Mouse (Mus musculus) hindbrain, postnatal 0 days (tissue): ENCODE data around the gene Gm14190. TPM values are rescaled to one million over a fixed set of nuclear protein-coding genes. Genes with fewer than 3 reads are reported as not detected.
"Not testable (repeated sequence)": the region's sequence is repeated elsewhere in the genome, so short reads cannot be mapped to it uniquely, and the experiment has no call there.

Experiments used
- ATAC-seq: fragments of 200-750 bp; cut with Nextera tagmentation; 2 replicates; pipeline ENCODE4 v1.8.0; 2017; ENCODE audit warnings: mild to moderate bottlenecking, moderate TSS enrichment, moderate library complexity
- DNase-seq: peaks from one replicate; pipeline ENCODE4 v3.0.0-alpha.2; 2015; ENCODE audit warnings: low spot score
- H3K27ac ChIP-seq: fragments of 300-500 bp; sonication (generic); 2 replicates; pipeline ENCODE4 v1.5.1; 2014; ENCODE audit warnings: mild to moderate bottlenecking
- H3K27me3 ChIP-seq: fragments of 300-500 bp; sonication (generic); 2 replicates; pipeline ENCODE4 v1.6.1; 2014; ENCODE audit warnings: low read length, mixed read lengths; ENCODE audit not compliant: insufficient read depth
- H3K36me3 ChIP-seq: fragments of 300-500 bp; sonication (generic); 2 replicates; pipeline ENCODE4 v1.6.1; 2014; ENCODE audit warnings: low read length, mixed read lengths; ENCODE audit not compliant: insufficient read depth
- H3K4me1 ChIP-seq: fragments of 300-500 bp; sonication (generic); 2 replicates; pipeline ENCODE4 v1.6.1; 2014; ENCODE audit warnings: antibody characterized with exemption, low read length, mixed read lengths; ENCODE audit not compliant: insufficient read depth
- H3K4me2 ChIP-seq: fragments of 300-500 bp; sonication (generic); 2 replicates; pipeline ENCODE4 v1.6.1; 2014; ENCODE audit warnings: low read depth, mild to moderate bottlenecking, low read length, moderate library complexity, mixed read lengths
- H3K4me3 ChIP-seq: fragments of 300-500 bp; sonication (generic); 2 replicates; pipeline ENCODE4 v1.5.1; 2014; ENCODE audit warnings: low read length
- H3K9ac ChIP-seq: fragments of 300-500 bp; sonication (generic); replicated peaks from 2 replicates; pipeline ENCODE4 v1.6.1; 2014; ENCODE audit warnings: mild to moderate bottlenecking, low read length, moderate library complexity, mixed read lengths
- H3K9me3 ChIP-seq: fragments of 300-500 bp; sonication (generic); 2 replicates; pipeline ENCODE4 v1.6.1; 2016; ENCODE audit warnings: low read length, mixed read lengths
- CTCF ChIP-seq: IDR thresholded peaks from 2 replicates; pipeline ENCODE4 v1.5.1; 2016; ENCODE audit warnings: antibody characterized with exemption, control low read depth, low read depth
- WGBS: fragments of 180-500 bp; shearing (Covaris S2); extraction: QIAGEN DNeasy Blood & Tissue Kit; methylation state at CpG from one replicate; pipeline ENCODE4 v1.1.7; 2014; 5-methylcytosine and 5-hydroxymethylcytosine counted together
- polyA plus RNA-seq: library from polyadenylated mRNA; unstranded; fragments of >200 nt; fragmentation: Nextera tagmentation; extraction: Ambion mirVana; gene quantifications from 2 replicates; pipeline ENCODE4 v1.2.1, GENCODE M21; 2015
- total RNA-seq: library from RNA; depleted of rRNA; stranded (reverse); fragments of >200 nt; gene quantifications from 2 replicates; pipeline ENCODE4 v1.2.3, GENCODE M21; 2014; rRNA removed

The Gm14190 gene
- not detected in 2 replicates for total RNA-seq
- polyA plus RNA-seq, result not detected in 2 replicates

DNA sequence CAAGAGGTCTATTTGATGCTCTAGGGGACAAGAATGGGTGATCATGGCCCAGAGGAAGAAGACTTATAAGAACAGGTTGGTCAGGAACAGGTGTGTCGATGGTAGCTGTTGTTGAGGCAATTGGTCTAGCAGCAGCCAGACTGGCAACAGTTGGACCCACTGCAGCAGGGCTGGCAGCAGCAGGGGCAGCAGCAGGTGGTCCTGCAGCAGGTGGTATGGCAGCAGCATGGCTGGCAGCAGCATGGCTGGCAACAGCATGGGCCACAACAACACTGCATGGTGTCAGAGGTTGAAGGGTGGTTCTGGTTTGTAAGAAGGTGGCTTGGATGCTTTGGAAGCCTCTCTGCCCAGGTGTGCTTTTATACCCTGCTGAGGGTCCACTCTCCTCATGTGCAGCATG, at the start of gene Gm14190:
TSS of gene Gm14190 (minus strand) at position 278 of the 400 bp plus-strand sequence.
- Histone ChIP-seq H3K36me3 (no peaks in the 10 kb centered on the region), H3K9ac (no peak within 1 kb of the TSS), H3K4me1 (no peaks in the 10 kb centered on the region), H3K27me3 (no peaks in the 10 kb centered on the region), H3K4me3 (no peak within 1 kb of the TSS), H3K9me3 (no peaks in the 10 kb centered on the region), H3K27ac (no peak within 1 kb of the TSS), H3K4me2 (no peak within 1 kb of the TSS)
- 93% methylated on average over 1 of the region's 1 CpGs for WGBS
- no peak for TF ChIP-seq CTCF
- ATAC-seq (no peak), DNase-seq (no peak)

GRCm38 (mm10) chr11:99734190-99734589, 43.6 kb upstream of the Gm14190 start, which contains the start of gene Gm14180:
TSS of gene Gm14180 (minus strand) at chr11:99734290.
- WGBS, result 68% methylated on average over 2 of the region's 2 CpGs
- no peaks in the 10 kb centered on the region for H3K36me3 ChIP-seq

GRCm38 (mm10) chr11:99724061-99724460, 33.5 kb upstream of the Gm14190 start:
- 49% methylated on average over 2 of the region's 2 CpGs for WGBS
- no peak for ATAC-seq

More at GRCm38 (mm10) chr11:99734190-99734589, 43.6 kb upstream of the Gm14190 start, which contains the start of gene Gm14180:
- no peak within 1 kb of the TSS for H3K4me3 ChIP-seq
- ATAC-seq (no peak), DNase-seq (no peak)
- no peak for TF ChIP-seq CTCF
- no peak within 1 kb of the TSS for H3K9ac ChIP-seq
- no peaks in the 10 kb centered on the region for H3K9me3 ChIP-seq
- H3K4me2 ChIP-seq, result no peak within 1 kb of the TSS
- H3K4me1 ChIP-seq, result no peaks in the 10 kb centered on the region
- no peaks in the 10 kb centered on the region for H3K27me3 ChIP-seq
- H3K27ac ChIP-seq, result no peak within 1 kb of the TSS

DNA sequence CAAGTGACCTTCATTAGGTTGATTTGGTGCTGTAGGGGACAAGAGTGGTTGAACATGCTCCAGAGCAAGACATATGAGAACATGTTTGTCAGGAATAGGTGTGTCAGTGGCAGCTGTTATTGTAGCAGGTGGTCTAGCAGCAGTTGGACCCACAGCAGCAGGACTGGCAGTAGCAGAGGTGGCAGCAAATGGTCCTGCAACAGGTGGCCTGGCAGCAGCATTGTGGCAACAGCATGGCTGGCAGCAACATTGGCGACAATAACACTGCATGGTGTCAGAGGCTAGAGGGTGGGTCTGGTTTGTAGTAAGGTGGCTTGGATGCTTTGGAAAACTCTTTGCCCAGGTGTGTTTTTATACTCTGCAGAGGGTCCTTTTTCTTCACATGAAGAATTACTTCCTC, 28.2 kb upstream of the Gm14190 start:
- 89% methylated on average over 1 of the region's 1 CpGs for WGBS
- ATAC-seq (no peak), DNase-seq (no peak)
- H3K9me3 ChIP-seq, result no peaks in the 10 kb centered on the region
- no peak overlapping the region for H3K9ac ChIP-seq
- H3K27me3 ChIP-seq, result no peaks in the 10 kb centered on the region
- no peaks in the 10 kb centered on the region for H3K4me1 ChIP-seq
- no peak for TF ChIP-seq CTCF
- H3K27ac ChIP-seq, result no peak overlapping the region
- no peak overlapping the region for H3K4me2 ChIP-seq
- no peaks in the 10 kb centered on the region for H3K36me3 ChIP-seq
- no peak overlapping the region for H3K4me3 ChIP-seq

More at GRCm38 (mm10) chr11:99724061-99724460, 33.5 kb upstream of the Gm14190 start:
- TF ChIP-seq CTCF, result no peak
- Histone ChIP-seq H3K4me2 (no peak overlapping the region), H3K27me3 (no peaks in the 10 kb centered on the region), H3K9ac (no peak overlapping the region), H3K9me3 (no peaks in the 10 kb centered on the region), H3K4me3 (no peak overlapping the region), H3K4me1 (no peaks in the 10 kb centered on the region), H3K36me3 (no peaks in the 10 kb centered on the region), H3K27ac (no peak overlapping the region)
- DNase-seq, result no peak

- not testable (repeated sequence) for H3K27me3 ChIP-seq, H3K4me1 ChIP-seq, ATAC-seq, H3K4me3 ChIP-seq, H3K9ac ChIP-seq, H3K36me3 ChIP-seq, DNase-seq, H3K9me3 ChIP-seq, H3K27ac ChIP-seq, H3K4me2 ChIP-seq
- 57% methylated on average over 1 of the region's 1 CpGs for WGBS
These were observed 5.3 kb downstream of the Gm14190 start for GRCm38 (mm10) chr11:99685235-99685634.

- no peak for DNase-seq
- H3K9ac ChIP-seq, result no peak overlapping the region
- H3K4me1 ChIP-seq, result no peaks in the 10 kb centered on the region
- ATAC-seq, result no peak
- no peak for TF ChIP-seq CTCF
- WGBS, result 80% methylated on average over 2 of the region's 2 CpGs
- no peaks in the 10 kb centered on the region for H3K27me3 ChIP-seq
- no peaks in the 10 kb centered on the region for H3K36me3 ChIP-seq
- no peaks in the 10 kb centered on the region for H3K9me3 ChIP-seq
- H3K27ac ChIP-seq, result no peak overlapping the region
- no peak overlapping the region for H3K4me3 ChIP-seq
- H3K4me2 ChIP-seq, result no peak overlapping the region
These were observed 7.1 kb downstream of the Gm14190 start for GRCm38 (mm10) chr11:99683481-99683880.

DNA sequence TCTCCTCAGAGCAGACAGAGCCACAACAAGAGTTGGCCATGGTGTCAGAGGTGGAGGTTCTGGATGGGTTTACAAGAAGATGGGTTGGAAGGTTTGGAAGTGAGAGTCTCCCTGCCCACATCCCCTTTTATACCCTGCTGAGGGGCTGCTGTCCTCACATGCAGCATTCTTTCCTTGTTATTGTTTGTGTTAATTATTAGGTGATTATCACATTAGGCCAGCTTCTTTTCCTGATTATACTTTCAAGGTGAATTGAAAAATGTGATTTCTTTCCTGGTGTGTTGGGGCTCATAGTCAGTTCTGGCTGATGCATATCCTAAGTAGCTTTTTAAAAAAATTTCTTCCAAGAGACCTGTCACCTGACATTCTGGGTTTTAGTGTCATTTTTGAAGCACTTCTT, 24.7 kb downstream of the Gm14190 start, which contains the start of gene Krtap4-6:
TSS of gene Krtap4-6 (minus strand) at position 101 of the 400 bp plus-strand sequence.
- H3K4me3 ChIP-seq, result no peak within 1 kb of the TSS
- H3K4me2 ChIP-seq, result no peak within 1 kb of the TSS
- no peak for TF ChIP-seq CTCF
- H3K9ac ChIP-seq, result no peak within 1 kb of the TSS
- no peaks in the 10 kb centered on the region for H3K4me1 ChIP-seq
- no peaks in the 10 kb centered on the region for H3K27me3 ChIP-seq
- no peak for ATAC-seq
- no peaks in the 10 kb centered on the region for H3K36me3 ChIP-seq
- DNase-seq, result no peak
- H3K9me3 ChIP-seq, result no peaks in the 10 kb centered on the region
- H3K27ac ChIP-seq, result no peak within 1 kb of the TSS
